Mouse (Mus musculus) liver, embryonic 11.5 days (tissue): ENCODE measurements around the gene Foxp1. TPM values are rescaled to one million over a fixed set of nuclear protein-coding genes. Genes with fewer than 3 reads are reported as not detected.

ENCODE experiments used
- ATAC-seq: fragments of 200-750 bp; cut with Nextera tagmentation; replicated peaks from 2 replicates; pipeline ENCODE4 v1.8.0; 2017; ENCODE audit warnings: moderate number of reproducible peaks, mild to moderate bottlenecking, moderate TSS enrichment, moderate library complexity; ENCODE audit not compliant: low FRiP score
- DNase-seq: peaks from one replicate; pipeline ENCODE4 v3.0.0-alpha.2; 2017; ENCODE audit warnings: low spot score
- H3K27ac ChIP-seq: fragments of 300-500 bp; sonication (generic); 2 replicates; pipeline ENCODE4 v1.5.1; 2014; ENCODE audit warnings: mild to moderate bottlenecking, low read depth, low read length, control low read depth
- H3K27me3 ChIP-seq: fragments of 300-500 bp; sonication (generic); replicated peaks from 2 replicates; pipeline ENCODE4 v1.6.1; 2014; ENCODE audit warnings: low read length, mixed read lengths; ENCODE audit not compliant: control insufficient read depth, insufficient read depth
- H3K36me3 ChIP-seq: fragments of 300-500 bp; sonication (generic); 2 replicates; pipeline ENCODE4 v1.6.1; 2014; ENCODE audit warnings: mild to moderate bottlenecking, low read length, moderate library complexity, mixed read lengths; ENCODE audit not compliant: control insufficient read depth, insufficient read depth
- H3K4me1 ChIP-seq: fragments of 300-500 bp; sonication (generic); replicated peaks from 2 replicates; pipeline ENCODE4 v1.6.1; 2014; ENCODE audit warnings: low read length, mixed read lengths; ENCODE audit not compliant: control insufficient read depth, insufficient read depth
- H3K4me2 ChIP-seq: fragments of 300-500 bp; sonication (generic); 2 replicates; pipeline ENCODE4 v1.6.1; 2014; ENCODE audit warnings: mild to moderate bottlenecking, control low read depth, moderate library complexity
- H3K4me3 ChIP-seq: fragments of 300-500 bp; sonication (generic); 2 replicates; pipeline ENCODE4 v1.5.1; 2014; ENCODE audit warnings: low read depth, low read length, control low read depth
- H3K9ac ChIP-seq: fragments of 300-500 bp; sonication (generic); 2 replicates; pipeline ENCODE4 v1.6.1; 2014; ENCODE audit warnings: low read depth, low read length, control low read depth
- H3K9me3 ChIP-seq: fragments of 300-500 bp; sonication (generic); 2 replicates; pipeline ENCODE4 v1.6.1; 2016; ENCODE audit warnings: low read length, inconsistent platforms, mixed read lengths; ENCODE audit not compliant: control insufficient read depth
- WGBS: fragments of 180-500 bp; shearing (Covaris S2); extraction: QIAGEN DNeasy Blood & Tissue Kit; methylation state at CpG from one replicate; pipeline ENCODE4 v1.1.7; 2014; 5-methylcytosine and 5-hydroxymethylcytosine counted together
- polyA plus RNA-seq: library from polyadenylated mRNA; unstranded; fragments of >200 nt; fragmentation: Nextera tagmentation; extraction: Ambion mirVana; gene quantifications from 2 replicates; pipeline ENCODE4 v1.2.1, GENCODE M21; 2014

The Foxp1 gene
- polyA plus RNA-seq, 1 experiment from 2014 or later: 62.1 TPM

GRCm38 (mm10) chr6:99007542-99007941 is 515.0 kb downstream of the Foxp1 start:
- DNase-seq (no peak), ATAC-seq (no peak)
- WGBS: 76% methylated on average over 6 of the region's 6 CpGs
- no peaks in the 10 kb centered on the region for H3K27me3 ChIP-seq
- H3K9me3 ChIP-seq: peaks cover 3% of the 10 kb centered on the region; the same call in 1 of the 2 replicates
- H3K9ac ChIP-seq: no peak overlapping the region
- H3K36me3 ChIP-seq: peaks cover 22% of the 10 kb centered on the region
- H3K4me3 ChIP-seq: no peak overlapping the region
- H3K4me2 ChIP-seq: no peak overlapping the region
- no peak overlapping the region for H3K27ac ChIP-seq
- H3K4me1 ChIP-seq: peaks cover 4% of the 10 kb centered on the region

- no peak for DNase-seq
- Histone ChIP-seq H3K27ac (no peak overlapping the region), H3K4me3 (no peak overlapping the region), H3K9me3 (peaks cover 3% of the 10 kb centered on the region; the same call in 1 of the 2 replicates), H3K27me3 (no peaks in the 10 kb centered on the region), H3K36me3 (peaks cover 25% of the 10 kb centered on the region), H3K4me1 (no peaks in the 10 kb centered on the region), H3K4me2 (no peak overlapping the region), H3K9ac (no peak overlapping the region)
- no peak for ATAC-seq
- 82% methylated on average over 12 of the region's 12 CpGs for WGBS
These were observed 518.1 kb downstream of the Foxp1 start for GRCm38 (mm10) chr6:99004255-99004997.

GRCm38 (mm10) chr6:99003108-99003709 is 519.3 kb downstream of the Foxp1 start:
- no peak overlapping the region for H3K9ac ChIP-seq
- H3K36me3 ChIP-seq: peaks cover 15% of the 10 kb centered on the region; the same call in 1 of the 2 replicates
- no peaks in the 10 kb centered on the region for H3K27me3 ChIP-seq
- whole genome bisulfite sequencing: 66% methylated on average over 15 of the region's 15 CpGs
- H3K27ac ChIP-seq: no peak overlapping the region
- H3K9me3 ChIP-seq: no peaks in the 10 kb centered on the region
- H3K4me3 ChIP-seq: no peak overlapping the region
- H3K4me2 ChIP-seq: no peak overlapping the region
- no peaks in the 10 kb centered on the region for H3K4me1 ChIP-seq
- DNase-seq (no peak), ATAC-seq (no peak)

- peaks cover 15% of the 10 kb centered on the region; the same call in 1 of the 2 replicates for H3K36me3 ChIP-seq
- H3K4me1 ChIP-seq: no peaks in the 10 kb centered on the region
- no peak overlapping the region for H3K27ac ChIP-seq
- H3K9ac ChIP-seq: no peak overlapping the region
- no peaks in the 10 kb centered on the region for H3K9me3 ChIP-seq
- DNase-seq (no peak), ATAC-seq (no peak)
- H3K4me2 ChIP-seq: no peak overlapping the region
- WGBS: 88% methylated on average over 9 of the region's 9 CpGs
- no peak overlapping the region for H3K4me3 ChIP-seq
- no peaks in the 10 kb centered on the region for H3K27me3 ChIP-seq
These were observed 520.9 kb downstream of the Foxp1 start for GRCm38 (mm10) chr6:99001637-99002036.

GRCm38 (mm10) chr6:98998971-98999932 is 523.3 kb downstream of the Foxp1 start:
- Histone ChIP-seq H3K4me3 (no peak overlapping the region), H3K9me3 (no peaks in the 10 kb centered on the region), H3K9ac (no peak overlapping the region), H3K4me1 (no peaks in the 10 kb centered on the region; the same call in 1 of the 2 replicates), H3K27ac (no peak overlapping the region), H3K4me2 (no peak overlapping the region), H3K27me3 (no peaks in the 10 kb centered on the region), H3K36me3 (peaks cover 12% of the 10 kb centered on the region; the same call in 1 of the 2 replicates)
- DNase-seq (no peak), ATAC-seq (no peak)
- WGBS: 85% methylated on average over 35 of the region's 35 CpGs

GRCm38 (mm10) chr6:98997742-98998141 is 524.8 kb downstream of the Foxp1 start:
- H3K4me1 ChIP-seq: peaks cover 2% of the 10 kb centered on the region
- H3K4me2 ChIP-seq: no peak overlapping the region
- H3K9me3 ChIP-seq: no peaks in the 10 kb centered on the region
- no peaks in the 10 kb centered on the region for H3K27me3 ChIP-seq
- H3K9ac ChIP-seq: no peak overlapping the region
- 76% methylated on average over 9 of the region's 9 CpGs for WGBS
- no peak overlapping the region for H3K27ac ChIP-seq
- peaks cover 8% of the 10 kb centered on the region; the same call in 1 of the 2 replicates for H3K36me3 ChIP-seq
- H3K4me3 ChIP-seq: no peak overlapping the region
- DNase-seq (no peak), ATAC-seq (no peak)

GRCm38 (mm10) chr6:98996822-98997221 is 525.7 kb downstream of the Foxp1 start:
- no peaks in the 10 kb centered on the region for H3K9me3 ChIP-seq
- H3K4me3 ChIP-seq: no peak overlapping the region
- no peak overlapping the region for H3K9ac ChIP-seq
- no peaks in the 10 kb centered on the region for H3K36me3 ChIP-seq
- no peak overlapping the region for H3K4me2 ChIP-seq
- WGBS: 90% methylated on average over 2 of the region's 2 CpGs
- DNase-seq (no peak), ATAC-seq (no peak)
- H3K27me3 ChIP-seq: no peaks in the 10 kb centered on the region
- H3K4me1 ChIP-seq: peaks cover 10% of the 10 kb centered on the region
- no peak overlapping the region for H3K27ac ChIP-seq

GRCm38 (mm10) chr6:98996346-98996745 is 526.2 kb downstream of the Foxp1 start:
- no peak for ATAC-seq
- 69% methylated on average over 1 of the region's 1 CpGs for WGBS
- Histone ChIP-seq H3K9ac (no peak overlapping the region), H3K36me3 (no peaks in the 10 kb centered on the region), H3K4me2 (no peak overlapping the region), H3K4me3 (no peak overlapping the region), H3K27me3 (no peaks in the 10 kb centered on the region), H3K4me1 (peaks cover 15% of the 10 kb centered on the region), H3K9me3 (no peaks in the 10 kb centered on the region), H3K27ac (no peak overlapping the region)
- DNase-seq: no peak
